Mouse (Mus musculus) kidney, embryonic 15.5 days (tissue): ENCODE measurements at regions not wholly inside any gene's neighbourhood (a gene's known extent, or its start where the extent isn't known, plus 50 kb on each side); places are given as distances from the start of the nearest gene placed in this dataset.

Source experiments
- ATAC-seq: fragments of 200-750 bp; cut with Nextera tagmentation; replicated peaks from 2 replicates; pipeline ENCODE4 v1.8.0; 2017; ENCODE audit warnings: moderate TSS enrichment; ENCODE audit not compliant: low FRiP score
- H3K27ac ChIP-seq: fragments of 300-500 bp; sonication (generic); 2 replicates; pipeline ENCODE4 v1.5.1; 2015; ENCODE audit warnings: mild to moderate bottlenecking, inconsistent platforms
- H3K27me3 ChIP-seq: fragments of 300-500 bp; sonication (generic); 2 replicates; pipeline ENCODE4 v1.6.1; 2015; ENCODE audit warnings: inconsistent platforms
- H3K36me3 ChIP-seq: fragments of 300-500 bp; sonication (generic); 2 replicates; pipeline ENCODE4 v1.6.1; 2015; ENCODE audit warnings: inconsistent platforms
- H3K4me1 ChIP-seq: fragments of 300-500 bp; sonication (generic); 2 replicates; pipeline ENCODE4 v1.6.1; 2015; ENCODE audit warnings: inconsistent platforms
- H3K4me2 ChIP-seq: fragments of 300-500 bp; sonication (generic); 2 replicates; pipeline ENCODE4 v1.6.1; 2015; ENCODE audit warnings: moderate library complexity, mild to moderate bottlenecking, inconsistent platforms
- H3K4me3 ChIP-seq: fragments of 300-500 bp; sonication (generic); replicated peaks from 2 replicates; pipeline ENCODE4 v1.5.1; 2015; ENCODE audit warnings: mild to moderate bottlenecking, inconsistent platforms
- H3K9ac ChIP-seq: fragments of 300-500 bp; sonication (generic); 2 replicates; pipeline ENCODE4 v1.6.1; 2015; ENCODE audit warnings: mild to moderate bottlenecking, inconsistent platforms
- H3K9me3 ChIP-seq: fragments of 300-500 bp; sonication (generic); replicated peaks from 2 replicates; pipeline ENCODE4 v1.6.1; 2016; ENCODE audit warnings: inconsistent platforms
- WGBS: fragments of 180-500 bp; shearing (Covaris S2); methylation state at CpG from one replicate; pipeline ENCODE4 v1.1.7; 2015; ENCODE audit warnings: mixed read lengths; 5-methylcytosine and 5-hydroxymethylcytosine counted together

- no peaks in the 10 kb centered on the region for H3K36me3 ChIP-seq
- WGBS: 79% methylated on average over 1 of the region's 1 CpGs
- H3K27me3 ChIP-seq: no peaks in the 10 kb centered on the region
- H3K4me2 ChIP-seq: no peak overlapping the region
- H3K4me1 ChIP-seq: no peaks in the 10 kb centered on the region
- H3K9me3 ChIP-seq: no peaks in the 10 kb centered on the region
- H3K9ac ChIP-seq: no peak overlapping the region
- no peak overlapping the region for H3K4me3 ChIP-seq
- ATAC-seq: no peak
- no peak overlapping the region for H3K27ac ChIP-seq
Measured at GRCm38 (mm10) chr2:12764510-12764909, 159.3 kb upstream of the Pter start.

GRCm38 (mm10) chr2:12765336-12765735, 158.5 kb upstream of the Pter start:
- no peaks in the 10 kb centered on the region for H3K9me3 ChIP-seq
- ATAC-seq: no peak
- H3K36me3 ChIP-seq: no peaks in the 10 kb centered on the region
- no peaks in the 10 kb centered on the region for H3K27me3 ChIP-seq
- H3K4me1 ChIP-seq: no peaks in the 10 kb centered on the region
- WGBS: 84% methylated on average over 2 of the region's 2 CpGs
- H3K4me2 ChIP-seq: no peak overlapping the region
- H3K9ac ChIP-seq: no peak overlapping the region
- H3K4me3 ChIP-seq: no peak overlapping the region
- no peak overlapping the region for H3K27ac ChIP-seq

- Histone ChIP-seq H3K27me3 (no peaks in the 10 kb centered on the region), H3K4me2 (no peak overlapping the region), H3K27ac (no peak overlapping the region), H3K4me1 (no peaks in the 10 kb centered on the region), H3K9ac (no peak overlapping the region), H3K4me3 (no peak overlapping the region), H3K36me3 (no peaks in the 10 kb centered on the region), H3K9me3 (no peaks in the 10 kb centered on the region)
- ATAC-seq: no peak
- 30% methylated on average over 3 of the region's 3 CpGs for WGBS
Measured at GRCm38 (mm10) chr2:12776866-12777265, 147.0 kb upstream of the Pter start.

GRCm38 (mm10) chr2:12777696-12778095, 146.1 kb upstream of the Pter start:
- Histone ChIP-seq H3K4me3 (no peak overlapping the region), H3K27ac (no peak overlapping the region)
- 37% methylated on average over 2 of the region's 2 CpGs for WGBS

GRCm38 (mm10) chr2:12792596-12792995, 131.2 kb upstream of the Pter start:
- 75% methylated on average over 2 of the region's 2 CpGs for WGBS
- Histone ChIP-seq H3K9ac (no peak overlapping the region), H3K36me3 (no peaks in the 10 kb centered on the region), H3K9me3 (no peaks in the 10 kb centered on the region), H3K4me2 (no peak overlapping the region), H3K27ac (no peak overlapping the region), H3K27me3 (no peaks in the 10 kb centered on the region), H3K4me1 (no peaks in the 10 kb centered on the region), H3K4me3 (no peak overlapping the region)
- no peak for ATAC-seq

More at GRCm38 (mm10) chr2:12777696-12778095, 146.1 kb upstream of the Pter start:
- H3K4me2 ChIP-seq: no peak overlapping the region
- H3K9me3 ChIP-seq: no peaks in the 10 kb centered on the region
- H3K27me3 ChIP-seq: no peaks in the 10 kb centered on the region
- no peak overlapping the region for H3K9ac ChIP-seq
- H3K4me1 ChIP-seq: no peaks in the 10 kb centered on the region
- no peaks in the 10 kb centered on the region for H3K36me3 ChIP-seq
- no peak for ATAC-seq

- no peaks in the 10 kb centered on the region for H3K36me3 ChIP-seq
- no peak overlapping the region for H3K4me2 ChIP-seq
- 72% methylated on average over 1 of the region's 1 CpGs for WGBS
- H3K4me3 ChIP-seq: no peak overlapping the region
- no peak overlapping the region for H3K9ac ChIP-seq
- no peak overlapping the region for H3K27ac ChIP-seq
- H3K27me3 ChIP-seq: no peaks in the 10 kb centered on the region
- no peaks in the 10 kb centered on the region for H3K4me1 ChIP-seq
- no peaks in the 10 kb centered on the region for H3K9me3 ChIP-seq
- no peak for ATAC-seq
Measured at GRCm38 (mm10) chr2:12797615-12798169, 126.1 kb upstream of the Pter start.

GRCm38 (mm10) chr2:12799153-12799925, 124.5 kb upstream of the Pter start:
- H3K9ac ChIP-seq: no peak overlapping the region
- H3K4me3 ChIP-seq: no peak overlapping the region
- no peaks in the 10 kb centered on the region for H3K27me3 ChIP-seq
- H3K36me3 ChIP-seq: no peaks in the 10 kb centered on the region
- ATAC-seq: no peak
- H3K4me2 ChIP-seq: no peak overlapping the region
- H3K27ac ChIP-seq: no peak overlapping the region
- H3K9me3 ChIP-seq: no peaks in the 10 kb centered on the region
- WGBS: 87% methylated on average over 4 of the region's 4 CpGs
- H3K4me1 ChIP-seq: no peaks in the 10 kb centered on the region

- no peaks in the 10 kb centered on the region for H3K4me1 ChIP-seq
- no peak for ATAC-seq
- no peaks in the 10 kb centered on the region for H3K27me3 ChIP-seq
- 91% methylated on average over 1 of the region's 1 CpGs for WGBS
- no peaks in the 10 kb centered on the region for H3K36me3 ChIP-seq
- H3K9me3 ChIP-seq: no peaks in the 10 kb centered on the region
- H3K27ac ChIP-seq: no peak overlapping the region
- no peak overlapping the region for H3K4me3 ChIP-seq
- H3K4me2 ChIP-seq: no peak overlapping the region
- H3K9ac ChIP-seq: no peak overlapping the region
Measured at GRCm38 (mm10) chr2:12802667-12803066, 121.2 kb upstream of the Pter start.

- Histone ChIP-seq H3K36me3 (no peaks in the 10 kb centered on the region), H3K9me3 (no peaks in the 10 kb centered on the region), H3K9ac (no peak overlapping the region), H3K4me2 (no peak overlapping the region), H3K4me1 (no peaks in the 10 kb centered on the region), H3K27ac (no peak overlapping the region), H3K4me3 (no peak overlapping the region), H3K27me3 (no peaks in the 10 kb centered on the region)
- ATAC-seq: no peak
- WGBS: 77% methylated on average over 2 of the region's 2 CpGs
Measured at GRCm38 (mm10) chr2:12805096-12805495, 118.7 kb upstream of the Pter start.

- Histone ChIP-seq H3K9me3 (no peaks in the 10 kb centered on the region), H3K27ac (no peak overlapping the region), H3K9ac (no peak overlapping the region), H3K4me2 (no peak overlapping the region), H3K27me3 (no peaks in the 10 kb centered on the region), H3K4me3 (no peak overlapping the region), H3K4me1 (no peaks in the 10 kb centered on the region), H3K36me3 (no peaks in the 10 kb centered on the region)
- ATAC-seq: no peak
- 70% methylated on average over 5 of the region's 5 CpGs for WGBS
Measured at GRCm38 (mm10) chr2:12808466-12808865, 115.4 kb upstream of the Pter start.

- H3K27ac ChIP-seq: no peak overlapping the region
- no peaks in the 10 kb centered on the region for H3K4me1 ChIP-seq
- H3K36me3 ChIP-seq: no peaks in the 10 kb centered on the region
- H3K9me3 ChIP-seq: no peaks in the 10 kb centered on the region
- no peak overlapping the region for H3K4me3 ChIP-seq
- no peak overlapping the region for H3K9ac ChIP-seq
- no peak for ATAC-seq
- no peaks in the 10 kb centered on the region for H3K27me3 ChIP-seq
- H3K4me2 ChIP-seq: no peak overlapping the region
- whole genome bisulfite sequencing: 82% methylated on average over 5 of the region's 5 CpGs
Measured at GRCm38 (mm10) chr2:12815339-12815738, 108.5 kb upstream of the Pter start.

GRCm38 (mm10) chr2:12825902-12826301, 97.9 kb upstream of the Pter start:
- H3K4me2 ChIP-seq: no peak overlapping the region
- H3K9ac ChIP-seq: no peak overlapping the region
- no peaks in the 10 kb centered on the region for H3K4me1 ChIP-seq
- H3K27ac ChIP-seq: no peak overlapping the region
- no peaks in the 10 kb centered on the region for H3K27me3 ChIP-seq
- WGBS: 94% methylated on average over 1 of the region's 1 CpGs
- no peaks in the 10 kb centered on the region for H3K9me3 ChIP-seq
- H3K36me3 ChIP-seq: no peaks in the 10 kb centered on the region
- H3K4me3 ChIP-seq: no peak overlapping the region
- ATAC-seq: no peak

GRCm38 (mm10) chr2:12833579-12833978, 90.3 kb upstream of the Pter start:
- no peak overlapping the region for H3K27ac ChIP-seq
- WGBS: 94% methylated on average over 3 of the region's 3 CpGs
- H3K9ac ChIP-seq: no peak overlapping the region
- H3K9me3 ChIP-seq: no peaks in the 10 kb centered on the region
- H3K4me1 ChIP-seq: no peaks in the 10 kb centered on the region
- no peak overlapping the region for H3K4me3 ChIP-seq
- no peaks in the 10 kb centered on the region for H3K36me3 ChIP-seq
- no peaks in the 10 kb centered on the region for H3K27me3 ChIP-seq
- H3K4me2 ChIP-seq: no peak overlapping the region
- no peak for ATAC-seq
